ENCODE assay signal across 8 mouse cellular contexts in genomic region chr10:111516172-111516588, GRCm38 (mm10). TPM values are rescaled to one million over a fixed set of nuclear protein-coding genes. Genes with fewer than 3 reads are reported as not detected.
DNase-seq lines count a peak whose midpoint lies in the region; ATAC-seq and TF ChIP-seq lines count a peak whose summit lies in the region.

No protein-coding gene starts in this region.

- no peaks in the 10 kb centered on the region for H3K9me3 ChIP-seq in liver, embryonic 16.5 days (replicated peaks; ENCODE audit: control insufficient read depth, low read length)

- H3K4me1 ChIP-seq in embryonic fibroblast, embryonic 13.5 days (ENCODE audit: control insufficient read depth, insufficient read depth, low read length): peaks cover 13% of the 10 kb centered on the region
- no peaks in the 10 kb centered on the region; the same call in none of the 2 replicates for H3K4me1 ChIP-seq in liver, embryonic 16.5 days (ENCODE audit: control insufficient read depth, low read depth, low read length)

- H3K9ac ChIP-seq in liver, embryonic 16.5 days (ENCODE audit: low read depth, low read length): no peak overlapping the region

- TF ChIP-seq CTCF in embryonic fibroblast, embryonic 13.5 days (IDR thresholded peaks at IDR 0.05; ENCODE audit: borderline replicate concordance, insufficient read depth, low read length): no peak

- peak overlapping the region; percentile 92 for H3K27ac ChIP-seq in embryonic fibroblast, embryonic 13.5 days (ENCODE audit: insufficient read depth, low read length)
- peak overlapping the region; percentile 37 for H3K27ac ChIP-seq in liver, embryonic 16.5 days (ENCODE audit: low read length)

- H3K27me3 ChIP-seq in liver, embryonic 16.5 days (ENCODE audit: control insufficient read depth, insufficient read depth, low read depth, low read length): no peaks in the 10 kb centered on the region

- 15% methylated on average over 13 of the region's 13 CpGs for WGBS in liver, embryonic 16.5 days (ENCODE audit: insufficient replicate concordance)

- peak; percentile 44; the same call in 1 of the 2 replicates for ATAC-seq in frontal cortex, adult (ENCODE audit: low TSS enrichment)
- peak; percentile 94 for ATAC-seq in inflammation-experienced regulatory T-cells, adult 6 months
- peak; percentile 66 for ATAC-seq in liver, embryonic 16.5 days (ENCODE audit: low read depth)

- peak overlapping the region; percentile 12 for H3K4me2 ChIP-seq in liver, embryonic 16.5 days (ENCODE audit: low read depth, low read length)

- H3K36me3 ChIP-seq in liver, embryonic 16.5 days (ENCODE audit: control insufficient read depth, insufficient read depth): no peaks in the 10 kb centered on the region

- peak; percentile 37; the same call in 1 of the 2 replicates for TF ChIP-seq POLR2A in embryonic fibroblast, embryonic 13.5 days (IDR thresholded peaks at IDR 0.05; ENCODE audit: low read depth, low read length)

- no peak overlapping the region for H3K4me3 ChIP-seq in embryonic fibroblast, embryonic 13.5 days (ENCODE audit: insufficient read depth, low read length)
- no peak overlapping the region for H3K4me3 ChIP-seq in liver, embryonic 16.5 days (ENCODE audit: low read depth, low read length)

- DNase-seq in frontal cortex, postnatal 36 days (ENCODE audit: low spot score in 2 of 2): no peak
- DNase-seq in thymus, adult 18-20 months: peak; percentile 27 to 58
- no peak for DNase-seq in embryo, embryonic 11 days
- no peak for DNase-seq in frontal cortex, postnatal 25 days (ENCODE audit: low spot score in 2 of 2)

RNA-seq across cellular contexts. Expression of gene Phlda1, which starts 10.1 kb away (rescaled TPM):
- polyA plus RNA-seq in embryonic fibroblast, embryonic 13.5 days (2011; ENCODE audit: insufficient read length, low read depth, missing spikeins): 19.9 and 41.4 TPM in 2 replicates
- polyA plus RNA-seq in inflammation-experienced regulatory T-cells, adult 6 months (2017; shearing (Covaris generic)): 1 to 10 TPM; 6.4 to 8.0 (median 6.8) TPM
- 3.1 and 4.7 TPM in 2 replicates for polyA plus RNA-seq in liver, embryonic 16.5 days (2015; fragmentation: Nextera tagmentation; extraction: Ambion mirVana)

RNA-seq across cellular contexts. Expression of gene Nap1l1, which starts 43.2 kb away (rescaled TPM):
- 496 and 532 TPM in 2 replicates for polyA plus RNA-seq in embryonic fibroblast, embryonic 13.5 days (2011; ENCODE audit: insufficient read length, low read depth, missing spikeins)
- 100 to 1,000 TPM; 122 to 256 (median 122) TPM for polyA plus RNA-seq in inflammation-experienced regulatory T-cells, adult 6 months (2017; shearing (Covaris generic))
- polyA plus RNA-seq in liver, embryonic 16.5 days (2015; fragmentation: Nextera tagmentation; extraction: Ambion mirVana): 67.0 and 76.2 TPM in 2 replicates

Comparison
In these comparisons a context has a peak if more than half of its experiments do, and no peak if none do; other contexts are left out.
1. ATAC-seq: peak in every context shown above with its lines; median percentile 94 in inflammation-experienced regulatory T-cells, adult 6 months; 66 in liver, embryonic 16.5 days; 44 in frontal cortex, adult.
2. DNase-seq: peak in thymus, adult 18-20 months (2 of 2); none in frontal cortex, postnatal 36 days (0 of 2), embryo, embryonic 11 days (single experiment) and frontal cortex, postnatal 25 days (0 of 2).